Mouse (Mus musculus) Muller cell, postnatal 12 days (primary cell): Measurements from ENCODE around the gene Lrrc7.

ENCODE experiments used
- DNase-seq: peaks from one replicate; pipeline ENCODE4 v3.0.0-alpha.2; 2015; ENCODE audit errors: inconsistent ontology term

The Lrrc7 gene

DNA sequence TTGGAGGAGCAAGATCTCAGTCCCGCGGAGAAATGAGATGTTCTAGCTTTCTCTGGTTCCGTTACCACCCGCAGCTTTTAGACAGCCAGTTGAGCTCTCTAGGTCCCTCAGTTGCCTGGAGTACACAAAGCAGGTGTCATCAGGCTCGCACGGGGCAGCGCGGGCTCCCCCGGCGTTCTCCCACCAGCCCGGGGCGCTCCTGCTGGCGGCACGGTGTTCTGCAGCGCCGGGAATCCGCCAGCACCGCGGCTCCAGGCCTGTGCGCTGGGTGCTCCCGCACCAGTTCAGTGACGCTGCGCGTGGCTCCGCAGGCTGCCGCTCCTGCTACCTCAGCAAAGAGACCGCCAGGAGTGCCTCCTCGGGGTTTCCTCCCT lies at the start of gene Lrrc7:
Gene Lrrc7 (minus strand): TSS at position 235 of the 374 bp plus-strand sequence.
- peak; percentile 74 for DNase-seq

DNA sequence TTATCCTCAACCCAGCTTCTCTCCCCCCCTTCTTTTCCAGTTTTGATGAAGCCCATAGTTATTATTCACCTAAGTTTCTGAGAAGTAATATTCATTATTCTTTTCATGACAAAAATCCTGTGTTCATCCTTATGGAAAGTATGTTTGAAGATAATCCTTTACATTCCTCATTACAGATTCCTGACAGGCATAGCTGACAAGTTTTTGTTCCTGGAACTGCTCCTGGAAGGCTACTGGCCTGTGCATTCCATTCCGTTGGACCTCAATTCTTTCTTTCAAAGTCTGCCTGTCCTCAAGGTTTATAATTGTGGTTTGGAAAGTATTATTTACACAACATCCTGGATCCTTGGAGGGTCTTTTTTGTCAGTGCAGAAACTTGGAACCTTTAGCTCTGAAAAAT lies 45.0 kb upstream of the Lrrc7 start:
- DNase-seq = peak; percentile 73

DNA sequence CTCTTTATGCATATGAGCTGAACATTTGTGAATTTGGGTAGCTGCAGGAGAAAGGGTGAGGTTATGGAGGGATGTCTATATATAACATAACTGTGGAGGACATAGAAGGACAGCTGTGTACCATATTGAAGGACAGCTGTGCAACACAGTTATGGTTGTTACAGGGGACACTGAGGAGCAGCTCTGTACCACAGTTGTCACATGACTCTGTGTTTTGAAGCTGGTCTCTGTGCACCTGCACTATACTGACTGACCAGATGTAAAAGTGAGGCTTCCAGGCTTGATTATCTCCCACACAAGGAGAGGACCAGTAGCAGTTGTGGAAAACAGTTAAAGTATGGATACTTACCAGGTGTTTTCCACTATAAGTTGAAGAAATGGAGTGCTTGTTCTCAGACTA lies 43.3 kb upstream of the Lrrc7 start:
- DNase-seq = no peak

DNA sequence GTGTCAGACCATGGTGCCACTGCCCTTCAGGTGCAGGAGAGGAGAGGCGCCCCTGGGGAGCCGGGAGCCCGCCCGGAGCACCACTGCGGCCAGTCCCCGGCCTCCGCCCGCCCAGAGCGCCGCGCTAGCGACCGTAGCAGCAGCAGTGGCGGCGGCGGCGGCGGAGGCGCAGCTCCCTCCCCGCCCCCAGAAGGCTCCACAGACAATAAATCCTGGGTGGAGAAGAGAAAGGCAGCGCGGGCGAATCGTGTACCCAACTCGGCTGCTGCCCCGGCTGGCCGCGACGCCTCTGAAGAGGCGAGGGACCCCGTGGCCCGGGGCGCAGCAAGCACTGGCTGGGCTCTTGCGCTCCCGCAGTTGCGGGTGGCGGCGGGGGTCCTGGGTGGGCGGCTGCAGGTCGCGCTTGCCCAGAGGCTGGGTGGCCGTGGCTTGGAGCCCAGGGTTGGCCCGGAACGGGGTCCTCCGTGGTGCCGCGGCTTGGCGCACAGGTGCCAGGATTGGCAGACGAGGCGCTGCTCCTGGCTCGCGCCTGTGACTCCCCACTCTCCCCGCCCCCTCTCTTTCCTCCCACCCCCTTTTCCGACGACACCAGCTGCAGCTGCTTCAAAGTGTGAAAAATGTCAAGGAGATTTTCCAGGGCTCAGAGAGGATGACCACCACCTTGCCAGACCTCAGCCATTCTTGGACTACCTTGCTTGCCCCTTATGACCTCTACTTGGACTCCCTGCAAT lies 600 bp downstream of the Lrrc7 start:
- DNase-seq = peak; percentile 57

DNA sequence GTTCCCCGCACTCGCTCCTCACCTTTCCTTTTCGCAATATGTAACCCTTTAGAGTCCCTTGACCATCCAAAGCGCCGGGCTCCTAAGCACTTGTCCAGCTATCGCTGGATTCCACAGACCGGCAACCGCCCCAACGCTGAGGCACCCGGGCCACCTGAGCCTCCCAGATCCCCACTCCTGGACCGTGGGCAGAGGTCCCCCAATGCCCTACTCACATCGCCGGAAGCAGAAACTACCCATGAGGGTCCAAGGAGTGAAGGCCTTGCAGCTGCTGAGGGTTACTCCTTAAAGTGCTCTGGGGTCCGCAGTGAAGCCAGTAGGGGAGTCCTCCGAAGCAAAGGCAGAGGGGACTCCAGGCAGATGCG lies 1.1 kb downstream of the Lrrc7 start:
- peak; percentile 57 for DNase-seq

DNA sequence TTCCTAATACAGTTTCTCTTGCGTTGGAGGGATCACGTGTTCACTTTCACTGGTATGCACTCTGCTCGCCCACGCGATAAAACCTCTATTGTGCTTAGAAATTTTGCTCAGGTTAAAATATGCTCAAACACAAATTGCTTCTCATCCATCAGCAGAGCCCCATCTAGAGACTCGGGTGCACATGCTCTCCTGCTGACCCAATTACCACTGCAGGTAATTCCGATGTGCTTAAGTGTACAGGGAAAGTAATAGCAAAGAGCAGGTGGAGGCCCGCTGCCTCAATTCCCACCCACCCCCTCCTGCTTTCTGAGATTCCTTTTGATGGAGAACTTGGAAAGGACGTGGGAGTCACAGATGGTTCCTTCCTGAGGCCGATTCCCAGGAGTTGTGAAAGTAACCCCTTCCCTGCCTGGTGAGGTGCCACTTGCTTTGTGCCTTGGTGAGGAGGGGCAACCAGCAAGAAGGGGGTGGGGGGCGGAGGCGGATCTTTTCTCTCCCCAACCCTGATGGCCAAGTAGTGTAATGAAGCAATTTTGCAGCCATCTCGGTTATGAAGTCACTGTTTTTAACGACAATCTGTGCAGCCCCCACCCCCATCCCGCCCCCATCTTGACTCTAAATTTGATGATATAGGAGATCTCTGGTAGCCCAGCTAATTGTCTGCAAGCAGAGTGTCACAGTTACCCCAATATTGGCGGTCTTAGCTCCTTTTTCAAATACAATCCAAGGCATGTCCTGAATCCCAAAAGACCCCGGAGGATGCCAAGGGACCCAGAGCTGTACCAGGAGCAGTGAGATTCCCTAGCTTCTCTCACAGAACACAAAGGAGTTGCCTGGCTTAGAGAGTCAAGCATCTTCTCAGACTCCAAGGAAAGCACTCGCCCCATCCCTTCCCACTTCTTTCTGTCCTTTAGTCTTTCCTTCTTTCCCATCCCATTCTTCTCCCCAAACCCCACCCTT lies 2.0 kb downstream of the Lrrc7 start:
- DNase-seq = peak; percentile 68

DNA sequence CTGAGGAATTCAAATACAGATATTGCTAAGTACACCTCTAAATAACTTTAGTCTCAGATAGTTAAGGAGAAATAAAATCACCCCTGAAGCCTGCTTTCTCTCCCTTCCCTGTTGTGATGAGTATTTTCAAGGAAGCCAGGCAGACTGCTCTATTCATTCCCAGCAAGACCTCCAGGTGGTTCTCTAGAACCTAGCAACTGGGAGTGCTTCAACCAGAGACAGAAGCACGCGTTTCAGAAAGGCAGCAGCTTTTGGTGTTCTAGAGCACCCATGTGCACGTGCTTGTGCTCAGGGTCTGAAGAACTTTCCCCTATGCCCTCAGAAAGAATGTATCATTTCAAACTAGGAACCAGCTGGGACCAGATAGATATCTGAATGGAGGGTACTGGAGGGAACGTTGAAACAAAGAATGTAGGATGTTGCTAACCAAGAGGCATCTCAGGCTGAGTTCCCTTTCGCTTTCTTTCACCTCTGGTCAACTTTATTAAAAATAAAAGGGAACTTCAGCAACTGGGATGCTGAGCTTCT lies 2.8 kb downstream of the Lrrc7 start:
- no peak for DNase-seq

DNA sequence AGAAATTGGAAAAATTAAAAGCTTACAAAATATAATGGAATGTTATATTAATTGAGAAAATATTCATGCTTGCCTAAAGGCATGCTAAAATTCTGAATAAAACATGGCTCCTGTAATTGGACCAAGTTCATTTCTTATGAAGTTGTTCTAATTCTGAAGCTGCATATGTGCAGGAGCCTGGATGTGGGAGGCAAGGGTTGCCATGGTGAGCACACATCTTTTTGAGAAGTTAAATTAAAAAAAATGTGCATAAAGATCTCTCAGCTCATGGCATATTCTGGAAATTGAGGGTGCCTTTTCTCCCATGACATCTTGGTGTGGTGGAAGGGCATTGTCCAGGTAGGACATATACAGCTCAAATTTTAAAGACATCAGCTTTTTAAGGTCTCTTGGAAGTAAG lies 3.4 kb downstream of the Lrrc7 start:
- DNase-seq = no peak

DNA sequence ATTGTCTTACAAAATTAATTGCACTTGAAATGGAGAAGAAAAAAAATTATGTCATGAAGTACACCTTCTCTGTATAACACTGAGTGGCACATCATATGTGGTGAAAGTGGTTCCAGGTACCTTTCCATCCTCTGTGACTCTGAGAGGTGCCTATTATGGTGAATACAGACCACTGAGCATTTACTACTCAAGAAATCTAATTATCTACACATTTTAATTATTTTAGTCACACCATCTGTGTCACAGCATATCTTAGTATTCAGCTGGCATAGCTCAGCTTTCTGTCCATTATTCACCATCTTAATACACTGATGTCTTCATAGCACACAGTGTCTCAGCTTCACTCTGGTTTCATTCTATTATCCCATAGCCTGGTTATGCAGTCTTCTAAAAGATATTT lies 7.7 kb downstream of the Lrrc7 start:
- no peak for DNase-seq

DNA sequence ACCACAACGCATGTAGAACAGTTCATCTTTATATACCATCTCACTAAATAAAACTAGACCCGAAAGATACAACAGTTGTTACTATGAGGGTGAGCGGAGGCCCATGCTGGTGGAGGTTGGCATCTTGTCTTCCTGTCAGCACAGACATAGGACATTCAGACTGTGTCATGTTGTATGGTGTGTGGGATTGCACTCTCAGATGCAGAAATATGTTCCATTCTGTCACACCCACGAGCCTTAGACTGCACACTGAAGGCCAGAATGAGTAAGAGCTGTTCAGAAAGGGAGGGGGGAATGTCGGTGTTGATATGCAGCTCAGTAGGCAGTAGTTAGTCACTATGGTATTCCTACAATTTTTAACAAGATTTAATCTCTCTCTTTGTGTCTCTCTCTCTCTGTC lies 9.9 kb downstream of the Lrrc7 start:
- peak; percentile 35 for DNase-seq

DNA sequence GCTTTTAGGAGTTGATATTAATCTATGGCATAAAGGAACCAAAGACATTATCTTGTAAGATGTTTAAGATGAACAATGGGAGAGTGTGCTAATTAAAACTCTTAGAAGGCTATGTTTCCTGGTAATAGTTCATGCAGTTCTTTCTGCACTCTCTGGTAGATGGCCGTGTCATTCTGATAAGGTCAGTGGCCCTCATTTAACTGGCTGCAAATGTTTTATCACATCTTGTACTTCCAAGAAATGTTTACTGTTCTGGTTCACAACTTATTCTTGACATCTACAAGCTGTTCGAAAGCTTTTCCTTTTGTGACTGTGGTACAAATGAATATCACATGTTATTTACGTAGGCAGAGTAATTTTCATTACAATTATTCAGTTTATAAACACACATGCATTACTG lies 18.5 kb downstream of the Lrrc7 start:
- DNase-seq = no peak

DNA sequence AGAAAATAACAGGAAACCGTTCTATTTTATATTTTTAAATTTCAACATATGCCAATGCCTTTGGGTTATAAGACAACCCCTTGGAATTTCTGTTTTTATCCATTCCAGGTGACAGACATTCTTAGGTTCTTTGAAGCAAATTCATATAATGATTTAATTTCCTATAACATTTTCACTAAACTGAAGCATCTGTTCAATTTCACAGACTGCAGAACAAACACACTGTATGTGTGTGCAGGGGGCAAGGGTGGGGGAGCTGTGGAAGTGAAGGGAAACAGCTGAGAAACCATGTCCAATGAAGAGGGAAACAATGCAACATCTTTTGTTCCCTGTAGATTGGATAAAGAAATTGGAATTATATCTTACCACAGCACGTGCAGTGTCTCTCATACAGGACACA lies 29.2 kb downstream of the Lrrc7 start:
- no peak for DNase-seq

DNA sequence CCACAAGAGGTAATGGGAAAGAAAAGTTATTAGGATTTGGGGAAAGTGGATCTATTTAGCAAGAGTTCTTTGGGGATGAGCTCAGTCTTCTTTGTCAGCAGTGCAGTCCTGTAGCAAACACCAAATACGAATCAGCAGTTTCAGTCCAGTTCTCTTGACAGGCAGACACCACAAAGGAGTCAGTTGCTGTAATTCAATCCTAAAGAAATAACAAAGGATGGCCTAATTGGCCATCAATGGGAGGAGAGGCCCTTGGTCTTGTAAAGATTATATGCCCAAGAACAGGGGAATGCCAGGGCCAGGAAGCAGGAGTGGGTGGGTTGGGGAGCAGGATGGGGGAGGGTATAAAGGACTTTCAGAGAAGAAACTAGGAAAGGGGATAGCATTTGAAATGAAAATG lies 33.5 kb downstream of the Lrrc7 start:
- no peak for DNase-seq

DNA sequence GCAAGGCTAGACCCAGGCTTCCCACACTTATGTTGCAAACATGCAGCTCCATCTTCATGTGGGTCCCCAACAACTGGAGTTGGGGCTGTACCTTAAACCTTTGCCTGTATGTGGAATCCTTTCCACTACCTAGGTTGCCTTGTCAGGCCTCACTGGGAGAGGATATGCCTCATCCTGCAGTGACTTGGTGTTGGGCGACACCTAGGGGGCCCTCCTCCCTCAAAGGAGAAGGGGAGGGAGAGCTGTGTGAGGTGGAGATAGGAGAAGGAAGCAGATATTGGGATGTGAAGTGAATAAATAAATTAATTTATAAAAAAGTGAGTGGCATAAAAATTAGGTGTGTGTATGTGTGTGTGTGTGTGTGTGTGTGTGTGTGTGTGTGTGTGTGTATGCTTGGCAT lies 68.3 kb downstream of the Lrrc7 start:
- no peak for DNase-seq

DNA sequence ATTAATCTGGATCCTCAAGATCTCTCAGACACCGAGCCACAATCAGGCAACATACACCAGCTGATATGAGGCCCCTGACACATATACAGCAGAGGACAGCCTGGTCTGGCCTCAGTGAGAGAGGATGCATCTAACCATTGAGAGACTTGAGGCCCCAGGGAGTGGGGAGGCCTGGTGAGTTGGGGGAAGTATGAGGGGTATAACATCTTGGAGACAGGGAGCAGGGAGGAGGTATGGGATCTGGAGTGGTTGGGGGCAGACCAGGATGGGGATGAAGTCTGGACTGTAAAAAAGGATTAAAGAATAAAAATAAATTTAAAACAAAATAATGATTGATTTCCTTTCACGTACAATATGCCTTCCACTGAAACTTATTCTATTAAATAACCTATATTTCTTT lies 82.3 kb downstream of the Lrrc7 start:
- DNase-seq = no peak

DNA sequence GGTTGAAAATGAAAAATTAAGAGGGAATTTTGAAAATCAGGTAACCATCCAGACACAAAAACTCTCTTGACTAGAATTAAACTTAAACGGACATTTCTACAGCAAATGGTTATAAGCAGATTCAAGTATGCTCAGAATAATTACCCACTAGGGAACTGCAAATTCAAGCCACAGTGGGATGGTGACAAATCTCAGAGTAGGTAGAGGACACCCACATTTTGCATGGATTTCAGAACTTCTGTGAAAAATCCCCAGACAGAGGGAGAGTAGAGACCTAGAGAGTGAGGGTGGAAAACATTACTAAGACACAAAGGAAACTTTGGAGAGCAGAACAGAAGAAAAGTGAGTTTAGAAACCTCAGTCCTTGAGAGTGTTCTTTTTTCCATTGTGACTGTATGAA lies 161.4 kb downstream of the Lrrc7 start:
- no peak for DNase-seq

DNA sequence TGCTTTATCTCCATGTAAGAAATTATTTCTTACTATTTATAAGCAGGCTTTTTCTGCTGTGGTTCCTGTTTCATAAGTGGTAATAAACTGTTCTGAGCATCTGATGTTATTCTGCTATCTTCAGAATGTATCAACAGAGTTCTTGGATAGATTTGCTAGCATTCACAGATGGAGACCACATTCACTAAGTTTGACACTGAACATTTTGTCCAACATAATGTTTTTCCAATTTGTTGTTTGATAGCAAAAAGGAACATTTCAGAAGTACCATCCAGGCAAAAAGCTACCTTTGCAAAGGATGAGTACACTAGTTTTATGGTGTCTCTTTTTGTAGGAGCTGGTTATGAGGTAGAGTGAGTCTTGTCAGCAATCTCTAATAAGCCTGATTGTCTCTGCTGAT lies 170.5 kb downstream of the Lrrc7 start:
- no peak for DNase-seq

DNA sequence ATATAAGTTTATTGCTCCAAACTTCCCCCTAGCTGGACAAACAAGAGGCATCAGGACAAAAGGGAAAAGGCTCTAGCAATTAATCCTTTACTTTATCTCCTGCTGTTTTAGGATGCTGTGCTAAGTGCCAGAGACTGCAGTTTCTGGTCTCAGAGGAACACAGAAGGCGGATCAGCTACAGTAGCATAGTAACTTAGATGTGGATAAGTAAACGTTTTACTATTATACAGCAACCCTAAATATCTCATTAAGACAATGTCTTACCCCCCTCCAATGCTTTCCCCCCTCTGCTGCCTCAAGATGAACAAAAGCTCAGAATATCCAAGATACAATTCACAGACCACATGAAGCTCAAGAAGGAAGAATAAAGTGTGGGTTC lies 174.0 kb downstream of the Lrrc7 start:
- no peak for DNase-seq

DNA sequence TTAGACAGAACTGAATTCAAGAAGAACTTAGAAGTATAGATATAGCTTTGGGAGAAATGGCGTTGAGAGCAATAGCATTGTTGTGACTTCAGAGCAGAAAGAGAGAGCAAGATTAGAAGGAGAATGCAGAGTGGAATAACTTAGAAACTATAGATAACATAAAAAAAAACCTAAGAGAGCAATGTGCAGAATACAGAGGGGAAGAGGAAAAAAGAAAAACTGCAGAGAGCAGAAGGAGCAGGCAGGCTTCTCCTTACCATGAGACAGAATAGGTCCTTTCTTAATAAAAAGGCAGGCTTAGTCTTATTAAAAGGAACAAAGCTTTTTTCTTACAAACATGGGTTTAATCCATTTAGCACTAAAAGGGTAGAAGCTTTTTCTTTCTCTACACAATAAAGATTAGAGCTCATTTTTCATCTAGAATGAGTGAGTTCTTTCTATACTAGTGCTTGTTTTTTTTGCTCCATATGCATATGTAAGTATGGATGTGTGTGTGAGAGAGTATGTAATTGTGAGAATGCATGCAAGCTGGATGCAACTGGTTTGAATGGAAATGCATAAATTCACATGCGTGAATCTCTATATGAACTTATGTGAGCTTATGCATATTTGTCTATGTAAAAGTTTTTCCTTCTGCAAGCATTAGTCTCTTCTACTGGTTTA lies 174.5 kb downstream of the Lrrc7 start:
- DNase-seq = no peak

DNA sequence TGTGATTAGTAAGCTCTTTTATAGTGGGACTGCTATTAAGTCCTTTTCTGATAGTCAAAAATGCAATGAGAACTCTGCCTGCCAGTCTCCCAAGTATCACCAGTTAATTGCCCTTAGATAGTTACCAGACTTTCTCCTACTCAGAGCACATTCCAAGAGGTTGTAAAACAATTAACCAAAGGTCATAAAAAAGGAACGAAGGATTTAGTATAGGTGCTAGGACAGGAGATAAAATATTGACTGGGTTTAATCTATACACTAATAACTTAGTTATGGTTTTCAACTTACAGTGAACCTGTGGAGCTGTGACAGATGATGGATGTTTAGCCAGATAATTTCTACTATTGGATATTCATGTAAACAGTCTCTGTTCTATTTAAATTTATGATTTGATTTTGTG lies 175.2 kb downstream of the Lrrc7 start:
- no peak for DNase-seq

DNA sequence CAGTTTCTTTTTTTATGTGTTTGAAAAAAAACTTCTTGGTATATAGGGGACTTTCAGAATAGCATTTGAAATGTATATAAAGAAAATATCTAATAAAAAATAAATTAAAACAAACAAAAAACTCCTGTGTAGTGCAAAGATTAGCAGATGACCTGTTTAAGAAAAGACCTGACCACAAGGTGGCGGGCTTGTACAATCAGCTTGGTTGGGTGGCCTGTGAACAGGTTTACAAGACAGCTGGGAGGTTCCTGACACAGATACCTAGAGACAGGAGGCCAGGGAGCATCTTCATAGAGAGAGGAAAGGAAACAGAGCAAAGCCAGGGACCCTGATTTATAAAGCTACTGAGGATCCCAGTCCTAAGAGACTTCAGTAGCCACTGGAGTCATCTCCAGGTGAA lies 186.1 kb downstream of the Lrrc7 start:
- DNase-seq = no peak

DNA sequence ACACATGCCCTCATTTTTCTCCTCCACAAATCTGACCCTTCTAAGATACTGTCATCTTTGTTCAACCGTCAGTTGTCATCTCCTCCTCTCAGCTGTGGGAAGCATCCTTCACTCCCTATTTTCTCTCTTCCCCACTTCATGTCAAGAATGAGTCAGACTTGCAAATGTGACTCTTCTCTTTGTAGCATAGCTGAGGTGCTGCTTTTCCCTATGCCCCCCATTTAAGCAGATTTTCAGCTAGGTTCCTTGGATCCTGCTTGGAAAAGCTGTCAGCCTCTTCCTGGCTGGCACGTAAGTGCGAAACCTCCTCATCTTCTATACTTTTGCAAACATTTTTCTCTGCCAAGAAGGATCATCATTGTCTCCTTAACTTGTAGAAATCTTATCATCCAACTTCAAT lies 192.9 kb downstream of the Lrrc7 start:
- no peak for DNase-seq
